Mouse (Mus musculus) brain, embryonic 14.5 days (tissue): ENCODE measurements around the gene Sub1.

Experiments
- CTCF ChIP-seq: fragments of 200-500 bp; IDR thresholded peaks from 2 replicates; pipeline ENCODE4 v1.5.1; 2012; ENCODE audit warnings: inconsistent platforms, mild to moderate bottlenecking, moderate library complexity, borderline replicate concordance; ENCODE audit not compliant: insufficient read depth, insufficient read length; ENCODE audit errors: extremely low read depth
- POLR2A ChIP-seq: fragments of 200-500 bp; IDR thresholded peaks from 2 replicates; pipeline ENCODE4 v1.6.1; 2012; ENCODE audit warnings: mild to moderate bottlenecking, inconsistent platforms, borderline replicate concordance; ENCODE audit not compliant: poor library complexity, insufficient read depth, insufficient read length, severe bottlenecking; ENCODE audit errors: extremely low read depth

- TF ChIP-seq CTCF = no peak
- no peak for TF ChIP-seq POLR2A
Observed at GRCm38 (mm10) chr15:12017700-12018427, 21.1 kb upstream of the Sub1 start.
